Mouse (Mus musculus): ENCODE results near the gene Pm20d2. TPM values are rescaled to one million over a fixed set of nuclear protein-coding genes. Genes with fewer than 3 reads are reported as not detected.
A peak's percentile ranks its signal among the peaks of the same experiment; 100 is the strongest.

Gene Pm20d2
- polyA plus RNA-seq (2014; fragmentation: Nextera tagmentation; extraction: Ambion mirVana), result 0.26 and 0.70 TPM in 2 replicates

DNA sequence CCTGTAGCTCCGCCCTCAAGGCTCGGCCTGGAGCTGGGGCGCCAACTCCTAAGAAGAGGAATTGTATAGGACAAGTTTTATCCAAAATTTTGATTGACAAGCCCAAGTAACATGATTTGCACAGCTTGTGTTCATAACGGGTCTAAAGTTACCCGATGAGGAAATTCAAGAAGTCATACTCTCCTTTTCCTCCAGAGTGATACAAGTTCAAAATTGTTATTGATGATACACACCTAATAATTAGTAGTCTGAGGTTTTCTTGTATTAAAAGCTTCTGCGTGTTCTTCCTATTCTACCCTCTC lies at the start of gene Pm20d2:
Gene Pm20d2, minus strand, starts transcription at position 3 of the 302 bp plus-strand sequence.
- Histone ChIP-seq H3K36me3 (ENCODE audit: control insufficient read depth, insufficient read depth, low read length) (no peaks in the 10 kb centered on the region), H3K9me3 (ENCODE audit: control insufficient read depth, low read length) (no peaks in the 10 kb centered on the region), H3K9ac (ENCODE audit: low read depth, low read length) (peak within 1 kb of the TSS; percentile 59), H3K4me1 (replicated peaks; ENCODE audit: control insufficient read depth, insufficient read depth, low read length) (0 out of 2 replicates have a peak, but pooled peaks cover 2% of the 10 kb centered on the region), H3K27me3 (replicated peaks; ENCODE audit: control insufficient read depth, insufficient read depth, low read length) (peaks cover 20% of the 10 kb centered on the region), H3K4me2 (peak within 1 kb of the TSS; percentile 93), H3K27ac (ENCODE audit: low read depth, low read length) (peak within 1 kb of the TSS; percentile 58; the same call in 1 of the 2 replicates), H3K4me3 (ENCODE audit: low read depth, low read length) (peak within 1 kb of the TSS; percentile 62)
- WGBS, result 18% methylated on average over 6 of the region's 6 CpGs
- ATAC-seq (replicated peaks; ENCODE audit: low FRiP score), result no peak
- DNase-seq (ENCODE audit: low spot score), result no peak

DNA sequence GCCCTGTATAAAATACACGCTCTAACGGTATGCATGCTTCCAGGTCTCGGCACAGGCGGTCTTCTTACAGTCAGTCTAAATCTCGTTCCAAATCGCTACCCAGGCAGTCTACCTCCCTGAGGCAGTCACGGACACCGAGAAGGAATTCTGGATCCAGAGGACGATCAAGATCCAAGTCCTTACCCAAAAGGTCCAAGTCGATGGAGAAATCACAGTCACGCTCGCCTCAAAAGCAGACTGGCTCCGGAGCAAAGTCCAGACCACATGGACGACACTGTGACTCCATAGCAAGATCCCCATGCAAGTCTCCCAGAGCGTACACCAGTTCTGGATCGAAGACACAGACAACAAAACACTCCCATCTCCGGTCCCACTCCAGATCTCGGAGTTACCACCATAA lies 41.3 kb upstream of the Pm20d2 start:
- Histone ChIP-seq H3K4me3 (ENCODE audit: low read depth, low read length) (no peak overlapping the region), H3K4me2 (no peak overlapping the region), H3K4me1 (replicated peaks; ENCODE audit: control insufficient read depth, insufficient read depth, low read length) (no peaks in the 10 kb centered on the region), H3K9me3 (ENCODE audit: control insufficient read depth, low read length) (no peaks in the 10 kb centered on the region), H3K27ac (ENCODE audit: low read depth, low read length) (no peak overlapping the region), H3K36me3 (ENCODE audit: control insufficient read depth, insufficient read depth, low read length) (no peaks in the 10 kb centered on the region), H3K9ac (ENCODE audit: low read depth, low read length) (no peak overlapping the region), H3K27me3 (replicated peaks; ENCODE audit: control insufficient read depth, insufficient read depth, low read length) (no peaks in the 10 kb centered on the region)
- no peak for DNase-seq (ENCODE audit: low spot score)
- no peak for ATAC-seq (replicated peaks; ENCODE audit: low FRiP score)
- WGBS, result 86% methylated on average over 18 of the region's 18 CpGs

DNA sequence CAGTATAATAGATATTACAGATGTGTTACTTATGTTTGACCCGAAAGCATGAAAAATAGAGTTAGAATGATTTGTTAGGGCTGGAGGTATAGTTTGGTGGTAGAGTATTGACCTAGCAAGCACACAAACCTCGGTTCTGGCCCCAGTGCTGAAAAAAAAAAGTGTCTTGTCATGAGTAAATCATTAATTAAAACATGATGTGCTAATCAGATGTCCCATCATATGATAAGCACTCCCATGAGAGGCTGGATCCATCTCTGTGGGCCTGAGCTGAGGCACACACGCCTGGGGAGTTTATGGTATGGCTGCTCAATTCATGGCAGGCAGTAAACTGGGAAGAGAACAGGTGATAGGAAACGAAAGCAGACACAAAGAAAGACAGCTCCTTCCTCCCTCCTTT lies 40.1 kb upstream of the Pm20d2 start:
- Histone ChIP-seq H3K9me3 (ENCODE audit: control insufficient read depth, low read length) (no peaks in the 10 kb centered on the region), H3K27ac (ENCODE audit: low read depth, low read length) (no peak overlapping the region), H3K4me3 (ENCODE audit: low read depth, low read length) (no peak overlapping the region), H3K4me1 (replicated peaks; ENCODE audit: control insufficient read depth, insufficient read depth, low read length) (no peaks in the 10 kb centered on the region), H3K9ac (ENCODE audit: low read depth, low read length) (no peak overlapping the region), H3K36me3 (ENCODE audit: control insufficient read depth, insufficient read depth, low read length) (no peaks in the 10 kb centered on the region), H3K27me3 (replicated peaks; ENCODE audit: control insufficient read depth, insufficient read depth, low read length) (no peaks in the 10 kb centered on the region), H3K4me2 (no peak overlapping the region)
- 58% methylated on average over 4 of the region's 4 CpGs for WGBS
- no peak for ATAC-seq (replicated peaks; ENCODE audit: low FRiP score)
- no peak for DNase-seq (ENCODE audit: low spot score)

DNA sequence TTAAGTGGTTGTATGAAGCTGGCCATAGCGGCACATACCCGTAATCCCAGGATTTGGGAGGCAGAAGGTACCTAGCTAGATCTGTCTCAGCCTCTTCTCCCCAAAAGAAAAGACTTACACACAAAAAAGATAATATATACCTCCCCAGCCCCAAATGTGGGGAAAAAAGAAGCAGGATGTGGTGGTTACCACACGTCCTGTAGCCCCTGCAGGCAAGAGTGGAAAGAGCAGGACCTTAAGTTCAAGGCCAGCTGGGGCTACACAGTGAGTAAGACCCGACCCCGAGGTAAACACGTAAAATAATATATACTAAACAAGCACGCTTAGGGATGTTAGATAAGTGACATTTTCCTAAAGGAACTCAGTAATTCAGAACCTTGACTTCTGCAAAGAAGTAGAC lies 37.6 kb upstream of the Pm20d2 start:
- 75% methylated on average over 7 of the region's 7 CpGs for WGBS
- DNase-seq (ENCODE audit: low spot score) (no peak), ATAC-seq (replicated peaks; ENCODE audit: low FRiP score) (no peak)

GRCm38 (mm10) chr4:33224003-33224675 lies 34.6 kb upstream of the Pm20d2 start:
- Histone ChIP-seq H3K27ac (ENCODE audit: low read depth, low read length) (no peak overlapping the region), H3K36me3 (ENCODE audit: control insufficient read depth, insufficient read depth, low read length) (no peaks in the 10 kb centered on the region), H3K9me3 (ENCODE audit: control insufficient read depth, low read length) (no peaks in the 10 kb centered on the region), H3K4me3 (ENCODE audit: low read depth, low read length) (no peak overlapping the region), H3K4me2 (no peak overlapping the region), H3K4me1 (replicated peaks; ENCODE audit: control insufficient read depth, insufficient read depth, low read length) (no peaks in the 10 kb centered on the region), H3K27me3 (replicated peaks; ENCODE audit: control insufficient read depth, insufficient read depth, low read length) (no peaks in the 10 kb centered on the region), H3K9ac (ENCODE audit: low read depth, low read length) (no peak overlapping the region)
- no peak for ATAC-seq (replicated peaks; ENCODE audit: low FRiP score)
- WGBS, result 64% methylated on average over 7 of the region's 7 CpGs
- DNase-seq (ENCODE audit: low spot score), result no peak

More for the DNA sequence above, 37.6 kb upstream of the Pm20d2 start:
- Histone ChIP-seq H3K4me3 (ENCODE audit: low read depth, low read length) (no peak overlapping the region), H3K36me3 (ENCODE audit: control insufficient read depth, insufficient read depth, low read length) (no peaks in the 10 kb centered on the region), H3K4me1 (replicated peaks; ENCODE audit: control insufficient read depth, insufficient read depth, low read length) (no peaks in the 10 kb centered on the region), H3K9ac (ENCODE audit: low read depth, low read length) (no peak overlapping the region), H3K9me3 (ENCODE audit: control insufficient read depth, low read length) (no peaks in the 10 kb centered on the region), H3K27me3 (replicated peaks; ENCODE audit: control insufficient read depth, insufficient read depth, low read length) (no peaks in the 10 kb centered on the region), H3K27ac (ENCODE audit: low read depth, low read length) (no peak overlapping the region), H3K4me2 (no peak overlapping the region)

DNA sequence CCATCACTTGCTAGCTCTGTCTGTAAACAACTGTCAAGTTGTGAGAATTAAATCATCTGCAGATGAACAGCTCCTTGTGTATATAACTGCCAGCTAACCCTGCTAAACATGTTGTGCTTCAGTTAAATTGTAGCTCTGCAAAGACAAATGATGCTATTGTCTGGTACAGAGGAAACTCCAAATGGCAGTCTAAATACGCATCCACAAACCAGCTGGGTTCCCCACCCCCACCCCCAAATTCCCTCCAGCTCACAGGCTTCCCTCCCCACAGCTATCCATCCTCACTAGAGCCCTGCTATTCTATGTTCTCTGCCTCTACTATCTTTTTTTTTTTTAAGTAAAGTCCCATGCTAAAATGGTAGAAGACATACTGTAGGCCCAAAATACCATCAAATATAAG lies 32.3 kb upstream of the Pm20d2 start:
- no peaks in the 10 kb centered on the region for H3K9me3 ChIP-seq (ENCODE audit: control insufficient read depth, low read length)
- no peaks in the 10 kb centered on the region for H3K27me3 ChIP-seq (replicated peaks; ENCODE audit: control insufficient read depth, insufficient read depth, low read length)
- ATAC-seq (replicated peaks; ENCODE audit: low FRiP score), result no peak
- no peak overlapping the region for H3K4me2 ChIP-seq
- H3K36me3 ChIP-seq (ENCODE audit: control insufficient read depth, insufficient read depth, low read length), result no peaks in the 10 kb centered on the region
- no peak for DNase-seq (ENCODE audit: low spot score)
- WGBS, result 62% methylated on average over 1 of the region's 1 CpGs
- no peak overlapping the region for H3K4me3 ChIP-seq (ENCODE audit: low read depth, low read length)
- H3K27ac ChIP-seq (ENCODE audit: low read depth, low read length), result no peak overlapping the region
- no peaks in the 10 kb centered on the region for H3K4me1 ChIP-seq (replicated peaks; ENCODE audit: control insufficient read depth, insufficient read depth, low read length)
- H3K9ac ChIP-seq (ENCODE audit: low read depth, low read length), result no peak overlapping the region

GRCm38 (mm10) chr4:33208881-33209841 lies 19.6 kb upstream of the Pm20d2 start, which contains the start of gene Srsf12:
Srsf12 (plus strand) TSS chr4:33208991.
- Histone ChIP-seq H3K4me1 (replicated peaks; ENCODE audit: control insufficient read depth, insufficient read depth, low read length) (0 out of 2 replicates have a peak, but pooled peaks cover 4% of the 10 kb centered on the region), H3K27me3 (replicated peaks; ENCODE audit: control insufficient read depth, insufficient read depth, low read length) (peaks cover 13% of the 10 kb centered on the region), H3K4me2 (peak within 1 kb of the TSS; percentile 98), H3K36me3 (ENCODE audit: control insufficient read depth, insufficient read depth, low read length) (no peaks in the 10 kb centered on the region), H3K9ac (ENCODE audit: low read depth, low read length) (peak within 1 kb of the TSS; percentile 63), H3K27ac (ENCODE audit: low read depth, low read length) (no peak within 1 kb of the TSS), H3K9me3 (ENCODE audit: control insufficient read depth, low read length) (no peaks in the 10 kb centered on the region), H3K4me3 (ENCODE audit: low read depth, low read length) (peak within 1 kb of the TSS; percentile 61)
- DNase-seq (ENCODE audit: low spot score), result peak; percentile 41
- 0 out of 2 replicates have a peak, but pooled peaks have one; percentile 15 for ATAC-seq (replicated peaks; ENCODE audit: low FRiP score)
- 4% methylated on average over 65 of the region's 65 CpGs for WGBS

GRCm38 (mm10) chr4:33207551-33207950 lies 18.0 kb upstream of the Pm20d2 start:
- no peak overlapping the region for H3K27ac ChIP-seq (ENCODE audit: low read depth, low read length)
- no peak overlapping the region for H3K9ac ChIP-seq (ENCODE audit: low read depth, low read length)
- H3K4me1 ChIP-seq (replicated peaks; ENCODE audit: control insufficient read depth, insufficient read depth, low read length), result 0 out of 2 replicates have a peak, but pooled peaks cover 4% of the 10 kb centered on the region
- H3K9me3 ChIP-seq (ENCODE audit: control insufficient read depth, low read length), result no peaks in the 10 kb centered on the region
- ATAC-seq (replicated peaks; ENCODE audit: low FRiP score), result no peak
- no peak for DNase-seq (ENCODE audit: low spot score)
- WGBS, result 65% methylated on average over 2 of the region's 2 CpGs
- H3K4me2 ChIP-seq, result no peak overlapping the region
- H3K27me3 ChIP-seq (replicated peaks; ENCODE audit: control insufficient read depth, insufficient read depth, low read length), result peaks cover 13% of the 10 kb centered on the region
- no peak overlapping the region for H3K4me3 ChIP-seq (ENCODE audit: low read depth, low read length)
- H3K36me3 ChIP-seq (ENCODE audit: control insufficient read depth, insufficient read depth, low read length), result no peaks in the 10 kb centered on the region
